Mouse (Mus musculus) midbrain, embryonic 11.5 days (tissue): ENCODE results near the gene Copg2. TPM values are rescaled to one million over a fixed set of nuclear protein-coding genes. Genes with fewer than 3 reads are reported as not detected.

Experiments used
- microRNA counts: library from miRNA; unstranded; fragments of <30 nt; microRNA quantifications from one replicate; lab custom pipeline; 2015
- microRNA-seq: library from miRNA; unstranded; fragments of <30 nt; microRNA quantifications from one replicate; pipeline ENCODE4, GENCODE M21; 2017
- polyA plus RNA-seq: library from polyadenylated mRNA; unstranded; fragments of >200 nt; fragmentation: Nextera tagmentation; extraction: Ambion mirVana; gene quantifications from 2 replicates; pipeline ENCODE4 v1.2.1, GENCODE M21; 2014

Gene Copg2
- polyA plus RNA-seq, 1 experiment from 2014 or later: 42.0 TPM

MicroRNAs encoded within 50 kb of the gene (microRNA counts, 519-probe panel; counts per million panel counts)
- 5,576 counts per million, percentile 72 among the panel's probes with 10 or more counts for microRNA mmu-miR-335-3p (lab: Ali Mortazavi, UCI)
- 7,137 counts per million, percentile 92 among the panel's probes with 10 or more counts for microRNA mmu-miR-335-5p (lab: Ali Mortazavi, UCI)

Small RNA genes within 50 kb of the gene (microRNA-seq; reads per million reads assigned to microRNA genes)
- 87,609 reads per million, percentile 100 among the genes with 10 or more reads in this experiment for gene Mir335

Other genes starting within 250 kb of the Copg2 start
- gene Cep41, start 203.0 kb downstream of the Copg2 start, polyA plus RNA-seq: 23.8 and 24.5 TPM in 2 replicates
- 1,255 and 1,269 TPM in 2 replicates for gene Mest, start 173.2 kb downstream of the Copg2 start, polyA plus RNA-seq
- gene Tsga13, start 18.8 kb upstream of the Copg2 start, polyA plus RNA-seq: 0.23 and 0.30 TPM in 2 replicates
- gene Klf14, start 62.3 kb upstream of the Copg2 start, polyA plus RNA-seq: 0.70 and 0.81 TPM in 2 replicates